Mouse (Mus musculus) gastrocnemius, adult 2 months (tissue): ENCODE measurements around the gene Nptx1. TPM values are rescaled to one million over a fixed set of nuclear protein-coding genes. Genes with fewer than 3 reads are reported as not detected.
A peak's percentile ranks its signal among the peaks of the same experiment; 100 is the strongest.

ENCODE experiments used
- DNase-seq: peaks from one replicate; pipeline ENCODE4 v3.0.0; 2022
- H3K27ac ChIP-seq: fragments of 200-600 bp; 2 replicates; pipeline ENCODE4 v1.8.1; 2022; ENCODE audit warnings: mild to moderate bottlenecking
- H3K4me3 ChIP-seq: fragments of 200-600 bp; 2 replicates; pipeline ENCODE4 v1.8.1; 2022; ENCODE audit warnings: mild to moderate bottlenecking, moderate library complexity
- CTCF ChIP-seq: fragments of 200-600 bp; IDR thresholded peaks from 2 replicates; pipeline ENCODE4 v1.8.1; 2022; ENCODE audit warnings: antibody characterized with exemption, mild to moderate bottlenecking, moderate library complexity
- intact Hi-C: fragments of 180-260 bp; cut with DNase I; formaldehyde crosslinking; loops from one replicate; pipeline ENCODE4 v1.15.1; 2025
- total RNA-seq, 2 experiments: library from RNA; stranded (reverse); gene quantifications; 2 replicates each; pipeline ENCODE4 v1.2.3; 2021

Gene Nptx1
- total RNA-seq, 2 experiments from 2014 or later: not detected

DNA sequence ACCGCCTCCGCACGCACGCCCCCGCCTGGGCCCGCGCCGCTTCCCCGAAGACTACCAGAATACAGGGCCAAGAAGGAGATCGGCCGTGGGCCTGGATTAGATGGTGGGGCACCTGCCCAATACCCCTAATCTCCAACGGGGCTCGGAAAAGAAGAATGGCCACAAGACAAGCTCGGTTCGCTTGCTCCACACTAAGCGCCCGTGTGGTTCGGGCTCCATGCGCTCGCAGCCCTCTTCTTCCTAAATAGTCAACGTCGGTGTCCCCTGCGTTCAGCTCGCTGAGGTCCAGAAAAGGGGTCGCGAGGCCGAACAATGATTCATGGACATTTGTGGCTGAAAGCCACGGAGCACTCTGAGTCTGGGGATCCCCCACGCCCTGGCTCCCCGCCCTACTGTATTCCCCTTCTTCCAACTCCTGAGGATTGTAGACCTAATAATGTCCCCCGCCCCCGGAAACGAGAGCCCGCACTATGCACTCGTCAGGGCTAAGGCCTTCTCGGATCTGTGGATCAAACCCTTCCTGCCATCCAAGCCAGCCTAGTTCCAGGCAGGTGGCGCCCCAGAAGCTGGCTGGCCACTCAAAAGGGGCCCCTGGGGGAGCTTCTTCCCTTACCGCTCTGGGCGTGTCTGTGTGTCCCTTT is 518 bp upstream of the Nptx1 start:
- Histone ChIP-seq H3K4me3 (peak overlapping the region; percentile 86), H3K27ac (no peak overlapping the region)
- DNase-seq: peak; percentile 33
- intact Hi-C loops: no loop called here
- no peak for TF ChIP-seq CTCF

DNA sequence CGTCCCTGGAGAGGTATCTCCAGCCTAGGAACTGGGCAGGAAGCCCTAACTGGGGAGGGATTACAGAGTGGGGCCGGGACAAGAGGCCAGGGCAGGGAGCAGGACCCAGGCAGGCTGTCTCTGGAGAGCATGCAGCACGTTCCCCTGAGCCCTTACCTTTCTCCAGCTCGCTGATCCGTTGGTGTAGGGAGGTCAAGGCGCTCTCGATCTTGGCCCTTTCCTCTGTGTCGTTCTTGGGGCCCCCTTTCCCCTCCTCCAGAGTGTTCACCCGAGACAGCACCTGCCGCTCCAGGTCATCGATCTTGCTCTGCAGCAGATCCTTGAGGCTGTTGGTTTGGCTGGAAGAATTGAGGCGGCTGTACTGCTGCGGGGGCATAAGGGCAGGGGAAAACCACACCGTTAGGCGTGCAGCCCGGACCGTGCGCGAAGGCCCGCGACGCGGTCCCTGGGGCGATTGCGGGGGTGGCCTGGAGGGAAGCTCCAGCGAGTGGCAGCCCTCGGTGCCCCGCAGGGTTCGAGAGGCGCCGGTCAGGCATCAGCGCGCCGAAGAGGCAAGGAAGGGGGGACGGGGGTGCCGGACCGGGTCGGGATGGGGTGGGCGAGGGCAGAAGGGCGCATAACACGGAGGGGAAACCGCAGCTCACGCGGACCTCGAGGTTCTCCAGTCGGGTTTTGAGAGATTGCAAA is 914 bp downstream of the Nptx1 start:
- Histone ChIP-seq H3K4me3 (peak overlapping the region; percentile 86), H3K27ac (no peak overlapping the region)
- intact Hi-C loops: no loop called here
- no peak for TF ChIP-seq CTCF
- peak; percentile 63 for DNase-seq

DNA sequence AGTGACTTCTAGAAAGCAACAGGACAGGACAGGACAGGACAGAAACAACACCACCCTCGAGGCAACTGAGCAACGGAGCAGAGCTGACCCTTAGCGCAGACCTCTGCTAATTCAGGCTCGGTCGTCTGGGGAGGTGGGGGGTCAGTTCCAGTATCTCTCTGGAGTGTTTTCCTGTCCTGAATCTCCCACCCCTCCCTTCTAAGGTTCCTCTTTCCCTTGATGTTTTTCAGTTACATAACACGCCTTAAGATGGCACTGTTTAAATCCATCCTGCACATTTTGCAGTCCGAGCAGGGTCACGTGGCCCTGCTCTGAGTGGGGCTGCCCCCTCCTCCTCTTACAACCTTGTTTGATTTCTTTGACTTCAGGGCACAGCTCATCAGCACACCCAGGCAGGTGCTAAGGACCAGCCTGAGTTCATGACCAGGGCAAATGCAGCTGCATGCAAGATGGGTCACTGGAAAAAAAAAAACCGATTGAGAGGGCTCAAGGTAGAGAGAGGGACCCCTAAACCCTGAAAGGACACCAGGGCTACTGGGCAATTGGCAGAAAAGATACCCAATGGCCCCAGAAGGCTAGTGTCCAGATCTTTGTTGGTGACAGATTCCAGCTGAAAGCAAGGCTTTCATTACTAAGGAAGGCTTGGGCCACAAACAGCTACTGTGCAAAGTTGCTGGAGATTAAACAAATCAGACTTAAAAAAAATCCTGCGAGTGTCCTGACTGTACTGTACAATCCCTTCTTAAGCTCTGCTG is 1.6 kb downstream of the Nptx1 start:
- Histone ChIP-seq H3K4me3 (peak overlapping the region; percentile 86), H3K27ac (no peak overlapping the region)
- TF ChIP-seq CTCF: peak; percentile 20; the same call in 1 of the 2 replicates
- DNase-seq: no peak
- intact Hi-C loops: no loop called here

DNA sequence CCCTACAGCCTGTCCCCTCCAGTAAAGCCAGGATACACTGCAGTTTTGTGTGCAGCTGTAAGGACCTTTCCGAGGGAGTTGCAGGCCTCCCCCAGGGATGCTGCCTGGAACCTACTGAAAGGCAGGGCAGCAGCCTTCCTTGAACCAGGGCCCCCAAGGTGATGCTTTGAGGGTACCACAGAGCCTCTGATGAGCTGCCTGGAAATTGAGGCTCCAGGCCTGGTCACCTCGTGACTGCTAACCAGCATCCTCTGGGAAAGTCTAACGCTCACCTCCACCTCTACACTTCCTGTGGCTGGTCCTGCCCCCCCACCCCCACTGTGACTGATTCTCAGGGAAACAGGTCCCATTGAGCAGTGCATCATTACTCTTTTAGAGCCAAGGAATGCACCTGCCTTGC is 2.3 kb downstream of the Nptx1 start:
- Histone ChIP-seq H3K4me3 (no peak overlapping the region), H3K27ac (no peak overlapping the region)
- intact Hi-C loops: no loop called here
- DNase-seq: no peak
- no peak for TF ChIP-seq CTCF

GRCm38 (mm10) chr11:119544518-119545105 is 2.9 kb downstream of the Nptx1 start:
- Histone ChIP-seq H3K27ac (no peak overlapping the region), H3K4me3 (no peak overlapping the region)
- TF ChIP-seq CTCF: no peak
- DNase-seq: no peak
- intact Hi-C loops: no loop called here

GRCm38 (mm10) chr11:119543816-119544517 is 3.6 kb downstream of the Nptx1 start:
- intact Hi-C loops: no loop called here
- H3K4me3 ChIP-seq: no peak overlapping the region
- no peak overlapping the region for H3K27ac ChIP-seq
- DNase-seq: no peak
- TF ChIP-seq CTCF: no peak

DNA sequence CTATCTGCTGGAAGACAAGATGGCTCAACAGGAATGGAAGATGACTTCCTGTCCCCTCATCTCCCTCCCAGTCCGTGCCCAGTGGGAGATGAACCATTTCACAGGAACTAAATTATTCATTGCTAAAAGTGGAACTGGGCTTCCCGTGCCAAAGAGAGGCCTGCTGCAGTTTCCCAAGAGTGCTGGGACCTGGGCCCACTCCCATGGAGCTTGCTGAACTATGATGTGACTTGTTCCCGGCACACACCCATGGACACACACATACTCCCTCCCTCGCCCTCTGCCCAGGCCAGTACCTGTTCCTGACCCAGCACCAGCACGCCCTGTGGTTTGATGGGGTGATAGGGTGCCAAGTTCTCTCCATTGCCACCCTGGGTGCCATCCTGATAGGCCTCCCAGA is 4.7 kb downstream of the Nptx1 start:
- no peak for TF ChIP-seq CTCF
- H3K4me3 ChIP-seq: no peak overlapping the region
- H3K27ac ChIP-seq: no peak overlapping the region
- intact Hi-C loops: no loop called here
- DNase-seq: no peak

DNA sequence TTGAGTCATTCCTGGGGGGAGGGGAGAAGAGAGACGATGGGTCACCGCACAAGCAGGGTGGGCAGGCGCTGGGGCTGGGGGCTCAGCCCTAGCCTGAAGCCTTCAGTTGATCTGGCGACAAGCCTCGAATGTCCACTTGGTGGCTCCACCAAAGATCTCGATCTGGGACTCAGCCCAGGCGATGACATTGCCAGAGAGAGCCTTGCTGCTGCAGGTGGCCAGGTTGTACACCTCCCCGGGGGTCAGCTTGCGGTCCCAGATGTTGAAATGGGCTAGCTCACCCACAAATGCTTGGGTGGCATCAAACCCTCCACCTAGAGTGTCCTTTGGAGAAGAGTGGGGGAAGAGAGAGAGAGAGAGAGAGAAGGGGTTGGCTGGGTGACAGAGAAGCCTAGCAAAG is 5.2 kb downstream of the Nptx1 start:
- peak; percentile 6; the same call in 1 of the 2 replicates for TF ChIP-seq CTCF
- intact Hi-C loops: no loop called here
- Histone ChIP-seq H3K27ac (no peak overlapping the region), H3K4me3 (no peak overlapping the region)
- DNase-seq: no peak

GRCm38 (mm10) chr11:119541082-119541481 is 6.5 kb downstream of the Nptx1 start:
- no peak for TF ChIP-seq CTCF
- H3K4me3 ChIP-seq: no peak overlapping the region
- intact Hi-C loops: no loop called here
- DNase-seq: no peak
- no peak overlapping the region for H3K27ac ChIP-seq

- Histone ChIP-seq H3K4me3 (no peak overlapping the region), H3K27ac (no peak overlapping the region)
- no peak for DNase-seq
- intact Hi-C loops: no loop called here
- no peak for TF ChIP-seq CTCF
Observed at GRCm38 (mm10) chr11:119540560-119540959, 7.0 kb downstream of the Nptx1 start.

GRCm38 (mm10) chr11:119539944-119540343 is 7.6 kb downstream of the Nptx1 start:
- TF ChIP-seq CTCF: no peak

DNA sequence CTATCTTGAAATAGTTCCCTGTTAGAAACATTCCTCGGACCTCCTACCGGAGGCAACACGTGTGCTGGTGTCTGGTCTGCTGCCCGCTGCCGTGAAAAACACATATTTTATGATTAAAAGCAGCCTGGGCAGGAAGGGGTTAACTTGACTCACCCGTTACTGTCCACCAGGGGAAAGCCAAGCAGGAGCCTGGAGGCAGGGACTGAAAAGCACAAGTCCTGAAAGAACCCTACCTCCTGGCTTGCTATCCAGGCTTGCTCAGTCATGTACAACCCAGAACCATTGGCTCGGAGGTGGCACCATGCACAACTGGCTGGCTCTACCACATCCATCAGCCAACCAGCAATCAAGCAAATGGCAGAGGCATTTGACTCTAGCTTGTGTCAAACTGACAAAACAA is 13.8 kb downstream of the Nptx1 start:
- no peak for DNase-seq
- no peak for TF ChIP-seq CTCF
- Histone ChIP-seq H3K27ac (no peak overlapping the region), H3K4me3 (no peak overlapping the region)
- intact Hi-C loops: no loop called here

More at GRCm38 (mm10) chr11:119539944-119540343, 7.6 kb downstream of the Nptx1 start:
- intact Hi-C loops: no loop called here
- Histone ChIP-seq H3K27ac (no peak overlapping the region), H3K4me3 (no peak overlapping the region)
- no peak for DNase-seq
